Mouse (Mus musculus): ENCODE data around the gene Adk. TPM values are rescaled to one million over a fixed set of nuclear protein-coding genes. Genes with fewer than 3 reads are reported as not detected.
"Not testable (repeated sequence)": the region's sequence is repeated elsewhere in the genome, so short reads cannot be mapped to it uniquely, and the experiment has no call there.

Gene Adk
- polyA plus RNA-seq, 2 experiments from 2014 or later: 117 to 132 TPM

GRCm38 (mm10) chr14:21065490-21066162, 13.3 kb downstream of the Adk start:
- ATAC-seq: no peak

- ATAC-seq: no peak
These were observed 17.2 kb downstream of the Adk start for GRCm38 (mm10) chr14:21069594-21069993.

DNA sequence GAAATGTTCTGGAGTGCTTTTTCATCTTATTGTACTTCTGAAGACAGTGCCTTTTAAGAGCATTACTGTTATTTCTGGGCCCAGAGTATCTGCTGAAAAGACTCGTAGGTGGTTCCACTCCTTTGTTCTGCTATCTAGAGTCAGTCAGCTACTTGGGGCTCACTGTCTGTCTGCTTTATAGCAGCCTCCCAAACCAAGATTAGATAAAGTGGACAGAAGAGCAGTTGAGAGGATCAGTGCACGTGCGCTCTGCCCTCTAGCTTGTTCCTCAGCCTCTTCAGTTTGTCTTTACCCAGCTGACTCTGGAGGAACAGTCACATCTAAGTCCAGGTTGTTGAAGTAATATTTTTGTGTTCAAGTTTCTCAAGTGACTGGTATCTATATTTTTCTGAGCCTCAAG, 21.6 kb downstream of the Adk start:
- ATAC-seq: no peak

DNA sequence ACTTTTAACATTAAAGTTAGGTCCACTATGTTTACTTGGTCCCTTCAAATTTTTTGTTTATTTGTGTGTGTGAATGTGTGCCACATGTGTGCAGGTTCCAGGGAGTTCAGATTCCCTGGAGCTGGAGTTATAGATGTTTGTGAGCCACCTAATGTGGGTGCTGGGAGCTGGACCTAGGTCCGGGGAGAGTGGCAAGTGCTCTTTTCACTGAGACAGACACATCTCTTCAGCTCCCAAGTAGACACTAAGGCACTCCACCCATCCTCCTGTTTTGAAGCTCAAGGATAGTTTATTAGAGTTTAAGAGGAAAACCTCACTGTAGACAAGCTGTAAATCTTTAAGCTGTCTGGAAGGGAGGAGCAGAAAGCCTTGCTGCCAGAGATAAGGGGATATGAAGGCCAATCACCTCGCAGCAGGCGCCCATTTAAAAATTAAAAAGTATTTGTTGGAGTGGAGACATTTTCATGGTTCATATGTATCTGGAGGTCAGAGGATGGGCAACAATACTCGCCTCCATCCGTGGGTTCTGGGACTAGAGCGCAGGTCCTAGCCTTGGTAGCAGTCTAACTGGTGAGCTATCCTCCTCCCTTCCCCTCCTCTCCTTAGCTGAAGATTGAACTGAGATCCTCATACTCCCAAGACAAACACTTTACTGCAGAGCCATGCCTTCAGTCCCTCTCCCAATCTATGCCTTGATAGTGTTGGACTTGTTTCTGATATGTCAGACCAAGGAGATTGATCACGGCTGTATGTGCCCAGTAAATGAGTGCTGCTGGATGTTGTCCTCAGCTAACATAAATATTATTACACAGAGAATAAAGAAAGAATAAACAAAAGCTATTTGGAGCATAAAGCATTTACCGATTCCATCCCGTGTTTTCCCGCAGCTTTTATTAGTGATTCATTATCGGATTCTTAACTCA, 22.3 kb downstream of the Adk start:
- ATAC-seq: no peak

GRCm38 (mm10) chr14:21075751-21076500, 23.6 kb downstream of the Adk start:
- ATAC-seq: peak; percentile 91

GRCm38 (mm10) chr14:21076501-21077194, 24.3 kb downstream of the Adk start:
- ATAC-seq: peak; percentile 2

- ATAC-seq: no peak
These were observed 25.6 kb downstream of the Adk start for GRCm38 (mm10) chr14:21077939-21078338.

GRCm38 (mm10) chr14:21078511-21078910, 26.1 kb downstream of the Adk start:
- ATAC-seq: peak; percentile 37

DNA sequence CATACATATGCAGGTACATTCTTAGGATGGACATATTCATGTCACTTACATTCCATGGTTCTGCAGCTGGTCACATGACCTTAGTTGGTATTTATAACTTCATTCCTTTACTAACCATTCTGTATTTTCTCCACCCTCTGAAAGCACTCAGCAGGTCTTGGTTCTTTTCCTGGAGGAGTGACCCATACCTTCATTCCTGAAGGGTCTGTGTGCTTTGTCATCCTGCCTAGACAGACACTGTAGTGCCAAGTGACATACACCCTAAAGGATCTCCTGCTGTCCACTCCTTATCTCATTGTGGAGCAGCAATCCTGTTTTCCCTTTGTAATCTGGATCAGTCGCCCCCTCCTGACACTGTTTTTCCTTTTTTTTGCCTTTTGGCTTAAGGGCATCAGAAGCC, 30.4 kb downstream of the Adk start:
- ATAC-seq: no peak

- no peak for ATAC-seq
These were observed 33.3 kb downstream of the Adk start for GRCm38 (mm10) chr14:21085666-21086065.

GRCm38 (mm10) chr14:21086106-21086505, 33.7 kb downstream of the Adk start:
- no peak for ATAC-seq

DNA sequence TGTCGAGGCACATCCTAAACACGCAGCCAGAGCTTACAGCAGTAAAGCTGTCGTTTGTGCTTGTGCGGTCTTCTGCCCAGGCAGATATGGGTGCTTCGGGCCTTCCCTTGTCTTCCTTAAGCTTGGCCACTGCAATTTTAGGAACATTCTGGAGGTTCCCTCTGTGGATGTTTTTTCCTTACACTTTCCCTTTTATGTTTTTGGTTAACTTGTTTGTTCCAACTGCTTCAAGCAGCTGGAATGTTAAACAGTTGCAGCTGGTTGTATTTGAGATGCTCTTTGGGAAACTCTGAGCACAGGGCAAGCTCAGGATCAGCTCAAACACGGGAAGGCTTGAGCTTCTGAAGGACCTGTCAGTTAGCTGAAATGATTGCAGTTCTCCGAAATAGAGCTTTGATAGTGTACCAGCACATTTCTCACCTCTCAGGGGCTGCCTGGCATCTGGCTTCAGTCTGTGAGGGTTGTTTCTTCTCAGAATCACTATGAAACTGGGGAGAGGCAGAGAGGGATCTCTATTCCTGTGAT, 34.5 kb downstream of the Adk start:
- no peak for ATAC-seq

GRCm38 (mm10) chr14:21087390-21088060, 35.2 kb downstream of the Adk start:
- ATAC-seq: no peak

GRCm38 (mm10) chr14:21088731-21089130, 36.4 kb downstream of the Adk start:
- no peak for ATAC-seq

GRCm38 (mm10) chr14:21090400-21090799, 38.0 kb downstream of the Adk start:
- ATAC-seq: no peak

DNA sequence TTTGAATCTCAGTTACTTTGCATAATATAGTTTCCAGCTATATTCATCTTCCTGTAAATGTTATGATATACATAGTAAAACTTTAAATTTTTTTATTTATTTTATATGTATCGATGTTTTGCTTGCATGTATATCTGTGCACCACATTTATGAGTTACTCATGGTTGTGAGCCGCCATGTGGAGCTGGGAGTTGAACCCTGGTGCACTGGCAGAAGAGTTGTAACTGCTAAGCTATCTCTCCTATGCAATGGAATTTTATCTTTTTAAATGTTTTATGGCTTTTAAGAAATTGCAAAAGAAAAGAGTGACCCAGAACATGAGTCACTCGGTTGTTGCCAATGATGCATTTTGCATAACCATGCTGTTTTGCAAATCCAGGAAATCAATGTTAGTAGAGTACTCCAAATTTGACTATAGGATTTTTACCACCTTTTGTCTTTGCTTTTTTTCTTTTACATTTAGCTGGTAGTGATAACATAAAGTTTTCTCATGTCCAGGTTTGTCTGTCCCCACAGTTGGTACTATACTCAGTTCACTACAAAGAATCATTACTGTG, 38.6 kb downstream of the Adk start:
- ATAC-seq: no peak

DNA sequence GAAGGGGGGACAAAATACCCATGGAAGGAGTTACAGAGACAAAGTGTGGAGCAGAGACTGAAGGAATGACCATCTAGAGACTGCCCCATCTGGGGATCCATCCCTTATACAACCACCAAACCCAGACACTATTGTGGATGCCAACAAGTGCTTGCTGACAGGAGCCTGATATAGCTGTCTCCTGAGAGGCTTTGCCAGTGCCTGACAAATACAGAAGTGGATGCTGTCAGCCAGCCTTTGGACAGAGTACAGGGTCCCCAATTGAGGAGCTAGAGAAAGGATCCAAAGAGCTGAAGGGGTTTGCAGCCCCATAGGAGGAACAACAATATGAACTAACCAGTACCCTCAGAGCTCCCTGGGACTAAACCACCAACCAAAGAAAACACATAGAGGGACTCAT, 41.8 kb downstream of the Adk start:
- ATAC-seq: not testable (repeated sequence)

GRCm38 (mm10) chr14:21096279-21096678, 43.9 kb downstream of the Adk start:
- ATAC-seq: no peak

- no peak for ATAC-seq
These were observed 44.3 kb downstream of the Adk start for GRCm38 (mm10) chr14:21096689-21097088.

- no peak for ATAC-seq
These were observed 47.0 kb downstream of the Adk start for GRCm38 (mm10) chr14:21099371-21099770.

DNA sequence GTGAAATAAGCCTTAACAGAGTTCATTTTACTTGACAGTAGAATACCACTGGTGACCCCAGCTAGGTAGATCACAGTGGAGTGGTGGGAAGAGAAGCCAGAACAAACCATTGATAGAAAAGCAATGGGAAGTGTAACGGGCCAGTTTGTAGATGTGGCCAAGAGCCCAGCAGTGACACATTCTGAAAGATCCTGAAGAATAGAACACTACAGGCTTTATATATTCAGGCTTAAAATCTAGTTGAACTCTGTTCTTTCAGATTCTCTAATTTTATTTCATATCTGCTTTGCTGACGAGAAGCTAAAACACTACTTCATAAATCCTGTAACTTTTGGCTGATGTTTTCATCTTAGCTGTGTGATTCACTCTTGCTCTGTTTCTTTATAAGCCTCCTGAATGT, 48.5 kb downstream of the Adk start:
- ATAC-seq: no peak

All from CD4-positive, CD25-positive, alpha-beta regulatory T cell, adult 4 months (primary cell).